Mouse (Mus musculus) liver, embryonic 12.5 days (tissue): ENCODE measurements around the gene Immp2l. TPM values are rescaled to one million over a fixed set of nuclear protein-coding genes. Genes with fewer than 3 reads are reported as not detected.
"Not testable (repeated sequence)": the region's sequence is repeated elsewhere in the genome, so short reads cannot be mapped to it uniquely, and the experiment has no call there.

Source experiments
- ATAC-seq: fragments of 200-750 bp; cut with Nextera tagmentation; 2 replicates; pipeline ENCODE4 v1.8.0; 2017; ENCODE audit warnings: moderate number of reproducible peaks, mild to moderate bottlenecking, moderate library complexity
- H3K27ac ChIP-seq: fragments of 300-500 bp; sonication (generic); 2 replicates; pipeline ENCODE4 v1.5.1; 2016; ENCODE audit warnings: mild to moderate bottlenecking
- H3K27me3 ChIP-seq: fragments of 300-500 bp; sonication (generic); replicated peaks from 2 replicates; pipeline ENCODE4 v1.6.1; 2016; ENCODE audit warnings: mild to moderate bottlenecking, moderate library complexity
- H3K36me3 ChIP-seq: fragments of 300-500 bp; sonication (generic); 2 replicates; pipeline ENCODE4 v1.6.1; 2016; ENCODE audit warnings: mild to moderate bottlenecking, moderate library complexity
- H3K4me1 ChIP-seq: fragments of 300-500 bp; sonication (generic); 2 replicates; pipeline ENCODE4 v1.6.1; 2016
- H3K4me2 ChIP-seq: fragments of 300-500 bp; sonication (generic); 2 replicates; pipeline ENCODE4 v1.6.1; 2016; ENCODE audit warnings: mild to moderate bottlenecking, moderate library complexity
- H3K4me3 ChIP-seq: fragments of 300-500 bp; sonication (generic); 2 replicates; pipeline ENCODE4 v1.5.1; 2016; ENCODE audit warnings: mild to moderate bottlenecking, moderate library complexity
- H3K9ac ChIP-seq: fragments of 300-500 bp; sonication (generic); 2 replicates; pipeline ENCODE4 v1.6.1; 2016; ENCODE audit warnings: mild to moderate bottlenecking, moderate library complexity
- H3K9me3 ChIP-seq: fragments of 300-500 bp; sonication (generic); replicated peaks from 2 replicates; pipeline ENCODE4 v1.6.1; 2016; ENCODE audit warnings: mild to moderate bottlenecking, moderate library complexity
- whole genome bisulfite sequencing: fragments of 180-500 bp; shearing (Covaris S2); methylation state at CpG from one replicate; pipeline ENCODE4 v1.1.7; 2016; ENCODE audit not compliant: insufficient replicate concordance; 5-methylcytosine and 5-hydroxymethylcytosine counted together
- polyA plus RNA-seq: library from polyadenylated mRNA; unstranded; fragments of >200 nt; fragmentation: Nextera tagmentation; extraction: Ambion mirVana; gene quantifications from 2 replicates; pipeline ENCODE4 v1.2.1, GENCODE M21; 2016

Gene Immp2l
- polyA plus RNA-seq, 1 experiment from 2014 or later, result 11.6 TPM

DNA sequence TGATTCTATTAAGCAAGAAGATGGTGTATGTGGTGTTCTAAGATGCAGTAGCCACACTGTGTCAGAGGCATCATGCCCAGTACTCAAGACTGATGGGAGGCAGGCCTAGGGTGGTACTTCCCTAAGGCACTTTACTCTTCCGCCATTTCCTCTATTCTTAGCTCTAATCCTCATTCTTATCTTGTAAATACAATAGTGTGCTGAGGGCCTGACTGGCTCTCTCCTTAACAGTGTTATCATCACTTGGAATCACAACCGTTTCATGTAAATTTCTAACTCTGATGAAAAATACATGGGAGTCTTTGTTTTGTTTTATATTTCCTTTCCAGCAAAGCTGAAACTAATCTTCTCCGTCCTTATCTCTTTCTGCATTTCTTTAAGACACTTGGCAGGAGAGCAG is 750.1 kb downstream of the Immp2l start:
- H3K9ac ChIP-seq, result no peak overlapping the region
- no peak for ATAC-seq
- H3K4me2 ChIP-seq, result no peak overlapping the region
- 45% methylated on average over 3 of the region's 3 CpGs for WGBS
- no peaks in the 10 kb centered on the region for H3K4me1 ChIP-seq
- H3K27me3 ChIP-seq, result no peaks in the 10 kb centered on the region
- no peaks in the 10 kb centered on the region for H3K36me3 ChIP-seq
- no peak overlapping the region for H3K27ac ChIP-seq
- H3K9me3 ChIP-seq, result no peaks in the 10 kb centered on the region
- H3K4me3 ChIP-seq, result no peak overlapping the region

DNA sequence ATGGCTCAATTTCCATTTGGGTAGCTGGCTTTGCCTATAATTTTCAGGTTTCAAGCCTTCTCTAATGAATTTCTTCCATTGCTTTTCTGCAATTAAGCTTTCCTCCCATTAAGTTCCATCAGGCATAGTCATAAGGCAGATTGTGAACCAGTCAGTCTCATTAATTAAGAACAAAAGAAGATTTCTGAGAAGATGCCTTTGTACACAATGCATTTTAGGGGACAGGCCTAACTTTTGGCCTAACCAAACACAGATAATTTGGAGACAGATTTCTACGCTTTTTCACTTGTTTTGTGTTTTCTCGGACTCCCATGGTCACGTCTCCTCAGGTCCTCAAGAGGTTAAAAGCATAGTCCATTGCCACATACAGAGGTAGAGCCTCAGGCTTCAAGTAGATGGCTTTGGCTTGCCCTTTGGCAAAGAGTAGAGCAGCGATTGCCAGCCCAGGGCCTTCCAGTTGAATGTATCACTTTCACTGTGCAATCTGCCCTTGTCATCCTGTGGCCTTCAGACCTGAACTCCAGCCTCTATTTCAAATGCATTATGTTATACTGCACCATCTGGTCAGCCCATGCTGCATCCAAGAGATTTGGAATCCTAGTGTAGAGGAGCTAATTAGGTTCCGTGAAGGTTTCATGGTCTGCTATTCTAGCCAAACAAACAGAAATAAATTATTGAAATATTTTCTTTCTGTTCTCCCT is 750.9 kb downstream of the Immp2l start:
- H3K27me3 ChIP-seq, result no peaks in the 10 kb centered on the region
- ATAC-seq, result no peak
- no peaks in the 10 kb centered on the region for H3K9me3 ChIP-seq
- no peak overlapping the region for H3K4me3 ChIP-seq
- no peak overlapping the region for H3K9ac ChIP-seq
- no peaks in the 10 kb centered on the region for H3K4me1 ChIP-seq
- H3K36me3 ChIP-seq, result no peaks in the 10 kb centered on the region
- H3K4me2 ChIP-seq, result no peak overlapping the region
- 77% methylated on average over 5 of the region's 5 CpGs for WGBS
- H3K27ac ChIP-seq, result no peak overlapping the region

DNA sequence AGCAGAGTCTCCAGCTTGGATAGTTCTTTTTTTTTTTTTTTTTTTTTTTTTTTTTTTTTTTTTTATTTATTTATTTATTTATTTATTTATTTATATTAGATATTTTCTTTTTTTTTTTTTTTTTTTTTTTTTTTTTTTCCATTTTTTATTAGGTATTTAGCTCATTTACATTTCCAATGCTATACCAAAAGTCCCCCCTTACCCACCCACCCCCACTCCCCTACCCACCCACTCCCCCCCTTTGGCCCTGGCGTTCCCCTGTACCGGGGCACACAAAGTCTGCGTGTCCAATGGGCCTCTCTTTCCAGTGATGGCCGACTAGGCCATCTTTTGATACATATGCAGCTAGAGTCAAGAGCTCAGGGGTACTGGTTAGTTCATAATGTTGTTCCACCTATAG is 753.9 kb downstream of the Immp2l start:
- not testable (repeated sequence) for H3K27ac ChIP-seq, H3K36me3 ChIP-seq, H3K9ac ChIP-seq, H3K27me3 ChIP-seq, H3K4me2 ChIP-seq, H3K9me3 ChIP-seq, H3K4me3 ChIP-seq, ATAC-seq, H3K4me1 ChIP-seq
- no CpG with 5 or more reads among the region's 4 CpGs for WGBS

DNA sequence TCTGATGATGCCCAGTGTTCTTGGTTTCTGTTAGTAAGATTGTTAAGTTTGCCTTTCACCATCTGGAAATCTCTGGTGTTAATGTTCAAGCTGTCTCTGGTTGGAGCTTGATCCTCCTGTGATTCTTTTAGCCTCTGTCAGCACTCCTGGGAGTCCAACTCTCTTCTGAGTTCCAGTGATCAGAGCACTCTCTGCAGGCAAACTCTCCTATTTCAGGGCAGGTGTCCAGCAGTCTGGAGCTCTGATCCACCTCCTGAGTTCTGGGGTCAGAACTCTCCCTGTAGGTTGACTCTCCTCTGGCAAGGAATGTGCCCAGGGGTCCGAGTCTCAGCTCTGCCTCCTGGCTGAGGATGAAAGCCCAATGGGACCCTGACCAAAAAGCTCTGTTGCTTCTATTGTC is 769.8 kb downstream of the Immp2l start:
- not testable (repeated sequence) for H3K9me3 ChIP-seq, H3K4me2 ChIP-seq, H3K4me1 ChIP-seq, H3K36me3 ChIP-seq, H3K9ac ChIP-seq, ATAC-seq, H3K27ac ChIP-seq, H3K27me3 ChIP-seq, H3K4me3 ChIP-seq
- WGBS, result 62% methylated on average over 1 of the region's 1 CpGs

DNA sequence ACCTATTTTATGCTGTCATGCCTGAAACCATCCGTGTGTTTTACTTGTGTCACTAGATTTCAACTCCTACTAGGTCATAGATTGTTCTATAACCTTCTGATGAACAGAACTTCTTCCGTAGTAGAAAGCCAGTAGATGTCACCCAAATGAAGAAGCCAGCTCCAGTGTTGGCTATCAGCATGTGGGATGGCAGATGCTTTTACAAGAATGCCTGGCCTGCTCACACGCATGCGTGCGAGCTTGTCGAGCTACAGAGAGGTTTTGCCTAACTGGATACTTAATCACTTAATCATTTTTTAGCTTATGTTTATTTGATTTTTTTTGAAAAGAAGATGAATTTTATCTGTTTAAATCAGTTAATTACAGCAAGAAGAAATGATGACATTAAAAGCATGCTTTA is 805.6 kb downstream of the Immp2l start:
- H3K36me3 ChIP-seq, result no peaks in the 10 kb centered on the region
- H3K4me1 ChIP-seq, result no peaks in the 10 kb centered on the region
- WGBS, result 84% methylated on average over 6 of the region's 6 CpGs
- H3K9me3 ChIP-seq, result no peaks in the 10 kb centered on the region
- H3K4me2 ChIP-seq, result no peak overlapping the region
- no peak for ATAC-seq
- H3K27ac ChIP-seq, result no peak overlapping the region
- H3K27me3 ChIP-seq, result no peaks in the 10 kb centered on the region
- H3K4me3 ChIP-seq, result no peak overlapping the region
- H3K9ac ChIP-seq, result no peak overlapping the region

DNA sequence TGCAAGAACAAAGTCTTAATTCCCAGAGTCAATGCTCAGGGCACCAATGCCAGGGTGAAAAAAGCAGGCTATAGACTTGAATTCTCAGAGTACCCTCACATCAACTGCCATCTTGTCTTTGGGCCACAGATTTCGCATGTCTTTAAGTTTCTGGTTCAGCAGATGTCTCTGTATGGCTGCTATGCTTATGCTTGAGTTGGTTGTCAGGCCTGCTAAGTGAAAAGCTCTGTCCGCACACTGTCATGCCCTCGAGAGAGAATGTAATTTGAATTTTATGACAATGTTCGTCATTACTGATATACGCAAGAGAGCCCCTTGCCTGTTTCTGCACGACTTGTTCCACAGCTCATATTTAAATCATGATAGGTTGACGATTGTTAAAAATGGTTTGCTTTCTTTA is 807.8 kb downstream of the Immp2l start:
- Histone ChIP-seq H3K9ac (no peak overlapping the region), H3K4me2 (no peak overlapping the region), H3K27me3 (no peaks in the 10 kb centered on the region), H3K4me3 (no peak overlapping the region), H3K4me1 (no peaks in the 10 kb centered on the region), H3K9me3 (no peaks in the 10 kb centered on the region), H3K36me3 (no peaks in the 10 kb centered on the region), H3K27ac (no peak overlapping the region)
- 77% methylated on average over 7 of the region's 7 CpGs for WGBS
- no peak for ATAC-seq

DNA sequence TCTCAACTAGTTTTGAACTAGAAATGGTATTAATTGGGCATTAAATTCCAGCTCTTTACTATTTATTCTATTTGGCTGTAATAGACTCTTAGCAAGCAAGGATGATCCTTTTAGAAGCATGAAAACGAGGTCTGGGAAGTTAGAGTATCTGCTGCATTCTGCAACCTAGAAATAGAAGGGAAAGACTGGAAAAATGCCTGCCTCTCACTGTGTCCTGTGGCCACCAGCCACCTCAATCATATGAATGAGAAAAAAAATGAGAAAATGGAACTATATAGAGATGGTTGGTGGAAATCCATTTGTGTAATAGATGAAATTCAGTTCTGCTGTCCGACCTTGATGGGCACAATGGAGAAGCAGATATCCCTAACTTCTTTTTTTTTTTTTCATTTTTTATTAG is 810.8 kb downstream of the Immp2l start:
- no peaks in the 10 kb centered on the region for H3K27me3 ChIP-seq
- no peaks in the 10 kb centered on the region for H3K36me3 ChIP-seq
- WGBS, result 57% methylated on average over 2 of the region's 2 CpGs
- H3K4me3 ChIP-seq, result no peak overlapping the region
- no peaks in the 10 kb centered on the region for H3K4me1 ChIP-seq
- no peak overlapping the region for H3K4me2 ChIP-seq
- no peak for ATAC-seq
- no peak overlapping the region for H3K27ac ChIP-seq
- no peaks in the 10 kb centered on the region for H3K9me3 ChIP-seq
- H3K9ac ChIP-seq, result no peak overlapping the region

DNA sequence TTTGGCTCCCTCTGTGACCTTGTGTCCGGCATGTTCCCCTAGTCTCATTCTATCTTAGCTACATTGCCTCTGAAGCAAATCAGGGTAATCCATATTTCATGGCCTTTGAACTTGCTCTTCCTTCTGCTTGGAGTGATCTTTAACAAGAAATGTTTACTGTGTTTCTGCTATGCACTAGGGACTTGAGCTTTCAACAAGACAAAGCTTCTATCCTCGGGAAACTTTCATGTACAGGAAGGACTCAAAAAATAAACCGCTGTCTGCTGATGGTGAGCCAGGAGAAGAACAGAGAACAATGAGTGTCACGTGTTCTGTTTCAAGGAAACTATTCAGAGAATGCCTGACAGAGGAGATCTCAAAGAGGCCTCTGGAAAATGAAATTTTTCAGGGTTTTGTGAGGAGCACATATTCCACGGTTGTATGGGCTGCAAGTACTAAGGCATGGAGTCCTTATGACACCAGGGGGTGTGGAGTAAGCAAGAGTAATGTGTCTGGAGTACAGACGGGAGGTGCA is 814.5 kb downstream of the Immp2l start:
- Histone ChIP-seq H3K27me3 (no peaks in the 10 kb centered on the region), H3K27ac (no peak overlapping the region), H3K9ac (no peak overlapping the region), H3K4me3 (no peak overlapping the region), H3K4me2 (no peak overlapping the region), H3K36me3 (no peaks in the 10 kb centered on the region), H3K9me3 (no peaks in the 10 kb centered on the region), H3K4me1 (no peaks in the 10 kb centered on the region)
- ATAC-seq, result no peak
- WGBS, result 59% methylated on average over 6 of the region's 6 CpGs

DNA sequence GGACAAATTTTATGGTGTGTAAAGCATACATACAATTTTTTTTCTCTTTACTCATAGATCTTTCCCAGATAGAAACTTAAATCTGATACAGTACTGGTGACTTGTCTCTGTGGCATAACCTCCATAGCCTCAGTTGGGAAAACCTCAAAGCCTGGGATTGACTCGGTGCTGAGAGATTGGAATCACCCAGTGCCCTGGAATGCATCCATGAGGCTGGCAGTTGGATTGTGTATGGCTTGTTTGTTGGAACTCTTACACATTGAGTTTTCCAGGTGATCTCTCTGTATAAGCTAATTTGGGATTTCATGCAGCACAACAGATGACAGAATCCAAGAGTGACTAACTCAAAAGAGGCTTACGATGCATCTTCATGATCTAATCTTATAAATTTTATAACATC is 815.4 kb downstream of the Immp2l start:
- Histone ChIP-seq H3K27me3 (no peaks in the 10 kb centered on the region), H3K9me3 (no peaks in the 10 kb centered on the region), H3K4me1 (no peaks in the 10 kb centered on the region), H3K27ac (no peak overlapping the region), H3K9ac (no peak overlapping the region), H3K36me3 (no peaks in the 10 kb centered on the region), H3K4me2 (no peak overlapping the region), H3K4me3 (no peak overlapping the region)
- WGBS, result 61% methylated on average over 2 of the region's 2 CpGs
- ATAC-seq, result no peak

DNA sequence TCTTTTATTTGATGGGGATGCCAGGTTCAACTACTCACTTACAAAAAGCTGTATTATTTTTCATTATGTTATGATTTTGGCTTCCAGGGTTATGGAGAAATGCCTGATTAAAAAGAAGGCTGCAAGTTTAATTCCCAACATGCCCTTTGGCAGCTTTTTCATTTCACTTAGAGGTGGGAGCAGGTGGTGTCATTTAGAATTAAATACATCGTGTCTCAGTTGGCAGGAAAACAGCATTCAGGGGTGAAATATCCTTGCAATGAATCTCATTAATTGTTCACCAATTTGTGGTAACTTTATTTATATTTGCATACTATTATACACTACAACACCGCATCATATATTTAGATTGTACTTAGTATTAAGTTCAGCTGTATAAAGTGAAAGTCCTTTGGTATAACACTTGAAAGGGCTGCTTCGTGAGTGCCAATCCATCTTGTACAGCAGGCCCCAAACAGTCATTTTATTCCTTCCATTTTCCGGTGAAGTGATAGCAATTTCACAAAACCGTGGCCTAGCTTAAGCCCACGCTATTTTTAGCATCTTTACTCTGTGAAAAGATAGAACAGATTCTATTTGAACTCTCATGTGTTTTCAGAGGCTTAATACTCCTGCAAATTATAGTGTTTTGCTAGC is 818.9 kb downstream of the Immp2l start:
- Histone ChIP-seq H3K36me3 (no peaks in the 10 kb centered on the region), H3K27me3 (no peaks in the 10 kb centered on the region), H3K4me3 (no peak overlapping the region), H3K4me1 (no peaks in the 10 kb centered on the region), H3K9me3 (no peaks in the 10 kb centered on the region), H3K4me2 (no peak overlapping the region), H3K9ac (no peak overlapping the region), H3K27ac (no peak overlapping the region)
- WGBS, result 68% methylated on average over 6 of the region's 6 CpGs
- ATAC-seq, result no peak

DNA sequence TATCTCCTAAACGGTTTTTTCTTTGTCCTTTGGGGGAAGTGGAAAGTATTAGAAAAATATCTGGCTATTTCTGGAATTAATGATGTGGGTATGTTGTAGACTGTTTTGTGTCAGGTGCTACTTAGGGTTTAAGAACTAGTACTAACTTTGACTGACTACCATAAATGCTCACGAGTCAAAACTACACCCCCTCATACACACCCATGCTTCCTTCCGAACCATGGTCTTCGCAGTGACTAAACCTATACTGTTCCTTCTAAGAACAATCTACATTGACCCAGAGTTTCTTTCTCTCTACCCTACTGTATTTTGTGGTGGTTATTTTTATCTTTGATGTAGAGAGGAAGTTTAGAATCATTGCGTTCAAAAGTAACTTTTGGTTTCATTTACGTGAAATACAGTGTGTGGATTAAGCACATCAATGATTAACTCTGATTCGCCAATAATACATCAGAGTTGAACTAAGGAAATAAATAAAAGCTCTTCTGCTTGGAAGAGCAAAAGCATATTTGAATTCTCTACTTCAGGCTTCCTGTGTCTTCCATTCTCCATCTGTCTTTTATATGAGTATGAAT is 828.1 kb downstream of the Immp2l start:
- no peak for ATAC-seq

DNA sequence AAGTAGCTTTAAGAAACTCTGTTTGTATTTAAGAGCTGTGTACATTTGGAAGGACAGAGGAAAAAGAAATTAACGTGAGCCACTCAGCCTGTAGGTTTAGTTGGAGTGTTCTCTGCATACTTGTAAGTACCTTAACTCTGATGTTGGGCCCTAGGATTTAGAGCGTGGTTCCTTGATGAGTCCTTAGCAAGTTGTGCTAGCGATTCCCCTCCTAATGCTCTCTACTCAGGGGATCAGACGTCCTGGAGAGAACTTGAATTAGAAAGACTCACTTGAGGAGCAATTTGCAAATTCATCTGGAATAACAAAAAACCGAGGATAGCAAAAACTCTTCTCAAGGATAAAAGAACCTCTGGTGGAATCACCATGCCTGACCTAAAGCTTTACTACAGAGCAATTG is 835.8 kb downstream of the Immp2l start:
- H3K4me2 ChIP-seq, H3K36me3 ChIP-seq, ATAC-seq, H3K4me3 ChIP-seq, H3K9ac ChIP-seq, H3K27me3 ChIP-seq, H3K4me1 ChIP-seq, H3K9me3 ChIP-seq, H3K27ac ChIP-seq: not testable (repeated sequence)
- 42% methylated on average over 5 of the region's 5 CpGs for WGBS

More for the DNA sequence above, 828.1 kb downstream of the Immp2l start:
- Histone ChIP-seq H3K36me3 (no peaks in the 10 kb centered on the region), H3K4me1 (no peaks in the 10 kb centered on the region), H3K4me2 (no peak overlapping the region), H3K9ac (no peak overlapping the region), H3K27me3 (no peaks in the 10 kb centered on the region), H3K27ac (no peak overlapping the region), H3K4me3 (no peak overlapping the region), H3K9me3 (no peaks in the 10 kb centered on the region)
- 63% methylated on average over 7 of the region's 7 CpGs for WGBS
